Mouse (Mus musculus): ENCODE results near the gene Trim72. TPM values are rescaled to one million over a fixed set of nuclear protein-coding genes. Genes with fewer than 3 reads are reported as not detected.

Gene Trim72
- total and polyA plus RNA-seq, 3 experiments, result 0.13 TPM; not detected in 2

DNA sequence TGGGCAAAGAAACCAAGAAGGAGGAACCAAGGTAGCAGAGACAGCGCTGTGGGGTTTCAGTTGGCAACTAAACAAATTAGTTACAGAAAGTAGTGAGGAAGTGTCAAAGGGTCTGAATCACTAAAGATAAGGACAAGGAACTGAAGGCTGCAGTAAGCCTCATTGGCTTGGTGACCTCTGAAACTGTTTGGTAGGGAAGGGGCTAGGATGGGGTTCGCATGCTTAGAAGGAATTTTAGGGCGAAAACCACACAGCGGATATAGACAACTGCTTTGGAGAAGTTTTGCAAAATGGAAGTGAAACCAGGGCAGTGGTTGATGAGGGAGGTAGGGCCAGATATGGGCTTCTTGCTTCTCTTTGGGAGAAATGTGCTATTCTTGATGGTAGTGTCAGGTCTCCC lies 45.1 kb downstream of the Trim72 start:
- peaks cover 4% of the 10 kb centered on the region for H3K9me3 ChIP-seq (replicated peaks; ENCODE audit: low read length)
- TF ChIP-seq RCOR1 (conservative IDR thresholded peaks at IDR 0.05; ENCODE audit: low read depth, low read length) (peak; percentile 34; the same call in 1 of the 2 replicates), ETS1 (conservative IDR thresholded peaks at IDR 0.05; ENCODE audit: low read depth, low read length) (0 out of 2 replicates have a peak, but pooled peaks have one; percentile 22), EP300 (IDR thresholded peaks at IDR 0.05; ENCODE audit: low read length) (peak; percentile 87), MEF2A (IDR thresholded peaks at IDR 0.05; ENCODE audit: borderline replicate concordance, low read depth, low read length) (peak; percentile 59), NRF1 (IDR thresholded peaks at IDR 0.05; ENCODE audit: low read depth, low read length) (no peak), TBP (conservative IDR thresholded peaks at IDR 0.05; ENCODE audit: low read depth, low read length) (0 out of 2 replicates have a peak, but pooled peaks have one; percentile 25), BHLHE40 (IDR thresholded peaks at IDR 0.05; ENCODE audit: low read depth, low read length) (0 out of 2 replicates have a peak, but pooled peaks have one; percentile 20), IRF4 (IDR thresholded peaks at IDR 0.05; ENCODE audit: low read depth, low read length) (peak; percentile 87), MYC (IDR thresholded peaks at IDR 0.05; ENCODE audit: low read depth, low read length) (no peak), JUND (conservative IDR thresholded peaks at IDR 0.05; ENCODE audit: low read depth, low read length) (peak; percentile 30; the same call in 1 of the 2 replicates), MXI1 (IDR thresholded peaks at IDR 0.05; ENCODE audit: low read depth, low read length) (no peak)
- peak overlapping the region; percentile 71 for H3K27ac ChIP-seq (ENCODE audit: insufficient read depth, low read depth)
- peaks cover 18 to 51% of the 10 kb centered on the region in 2 experiments for H3K4me1 ChIP-seq (ENCODE audit: control insufficient read depth in 1 of 2, insufficient read depth in 2 of 2)
- dilution Hi-C loops (cut with MboI; ENCODE audit: extremely low pct_ligation_motif_present, extremely low pct_unique_long_range_greater_than_20kb, low sequenced_read_pairs) (no loop called here), in situ Hi-C loops (cut with MboI; ENCODE audit: low pct_ligation_motif_present, low pct_unique_long_range_greater_than_20kb, low sequenced_read_pairs) (no loop called here)
- H3K4me3 ChIP-seq (replicated peaks in 1 of 3; ENCODE audit: low read depth in 2 of 3, low read length in 2 of 3, poor library complexity in 1 of 3), result peak overlapping the region in 2 of 3 experiments; percentile 19 to 21
- H3K36me3 ChIP-seq (replicated peaks in 1 of 2; ENCODE audit: control insufficient read depth in 1 of 2, insufficient read depth in 1 of 2, low read length in 1 of 2), result no peaks in the 10 kb centered on the region
- H3K4me2 ChIP-seq (ENCODE audit: insufficient read depth, low read depth, poor library complexity, severe bottlenecking), result peak overlapping the region; percentile 92
- 0 out of 2 replicates have a peak overlapping the region, but pooled peaks have one; percentile 51 for H3K9ac ChIP-seq (ENCODE audit: insufficient read depth, low read depth)
- DNase-seq (ENCODE audit: extremely low read depth), result peak; percentile 71
- H3K27me3 ChIP-seq (replicated peaks), result no peaks in the 10 kb centered on the region
- no peaks in the 10 kb centered on the region for H3K79me2 ChIP-seq (replicated peaks; ENCODE audit: control insufficient read depth, extremely low read depth, insufficient read depth, poor library complexity, severe bottlenecking)

DNA sequence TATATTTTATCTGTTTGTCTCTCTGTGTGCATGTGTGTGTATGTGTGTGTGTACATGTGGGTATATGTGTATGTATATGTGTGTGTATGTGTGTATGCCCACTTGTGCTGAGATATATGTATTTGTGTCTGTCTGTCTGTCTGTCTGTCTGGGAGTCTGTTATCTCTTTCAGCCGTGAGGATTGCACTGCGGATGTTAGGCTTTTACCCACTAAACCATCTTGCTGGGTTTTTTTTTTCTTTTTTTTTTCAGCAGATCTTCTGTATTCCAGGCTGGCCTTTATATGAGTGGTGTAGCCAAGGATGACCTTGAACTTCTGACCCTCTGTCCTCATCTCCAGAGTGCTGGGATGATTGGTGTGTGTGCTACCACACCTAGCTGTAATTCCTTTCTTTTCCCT lies 45.5 kb downstream of the Trim72 start:
- peaks cover 4% of the 10 kb centered on the region for H3K9me3 ChIP-seq (replicated peaks; ENCODE audit: low read length)

More for the DNA sequence above, 45.5 kb downstream of the Trim72 start:
- no peaks in the 10 kb centered on the region for H3K79me2 ChIP-seq (replicated peaks; ENCODE audit: control insufficient read depth, extremely low read depth, insufficient read depth, poor library complexity, severe bottlenecking)
- TF ChIP-seq TBP (conservative IDR thresholded peaks at IDR 0.05; ENCODE audit: low read depth, low read length) (0 out of 2 replicates have a peak, but pooled peaks have one; percentile 3), NELFE (IDR thresholded peaks at IDR 0.05; ENCODE audit: low read depth, low read length) (no peak), IRF4 (IDR thresholded peaks at IDR 0.05; ENCODE audit: low read depth, low read length) (no peak), POLR2A (IDR thresholded peaks at IDR 0.05; ENCODE audit: low read depth, low read length) (no peak), PAX5 (IDR thresholded peaks at IDR 0.05; ENCODE audit: low read length) (no peak), JUND (conservative IDR thresholded peaks at IDR 0.05; ENCODE audit: low read depth, low read length) (no peak), MAX (IDR thresholded peaks at IDR 0.05; ENCODE audit: low read length) (no peak), SMC3 (IDR thresholded peaks at IDR 0.05; ENCODE audit: low read depth, low read length) (no peak), NRF1 (IDR thresholded peaks at IDR 0.05; ENCODE audit: low read depth, low read length) (no peak), JUN (IDR thresholded peaks at IDR 0.05; ENCODE audit: insufficient read depth, low read depth, low read length) (no peak), CHD1 (IDR thresholded peaks at IDR 0.05; ENCODE audit: low read depth, low read length) (no peak), E2F4 (IDR thresholded peaks at IDR 0.05; ENCODE audit: insufficient replicate concordance, low read depth, low read length) (no peak), SIN3A (IDR thresholded peaks at IDR 0.05; ENCODE audit: low read length) (no peak), ZNF384 (IDR thresholded peaks at IDR 0.05; ENCODE audit: low read depth, low read length) (peak; percentile 54), MAZ (IDR thresholded peaks at IDR 0.05; ENCODE audit: low read depth, low read length) (no peak), GABPA (IDR thresholded peaks at IDR 0.05; ENCODE audit: insufficient replicate concordance, low read depth, low read length) (no peak)
- no peak overlapping the region; the same call in 1 of the 2 replicates for H3K9ac ChIP-seq (ENCODE audit: insufficient read depth, low read depth)
- no peak overlapping the region; the same call in 1 of the 2 replicates for H3K27ac ChIP-seq (ENCODE audit: insufficient read depth, low read depth)
- peak overlapping the region in 1 of 3 experiments; percentile 19 for H3K4me3 ChIP-seq (replicated peaks in 1 of 3; ENCODE audit: low read depth in 2 of 3, low read length in 2 of 3, poor library complexity in 1 of 3)
- no peaks in the 10 kb centered on the region for H3K36me3 ChIP-seq (replicated peaks in 1 of 2; ENCODE audit: control insufficient read depth in 1 of 2, insufficient read depth in 1 of 2, low read length in 1 of 2)
- H3K4me2 ChIP-seq (ENCODE audit: insufficient read depth, low read depth, poor library complexity, severe bottlenecking), result peak overlapping the region; percentile 92
- H3K4me1 ChIP-seq (ENCODE audit: control insufficient read depth in 1 of 2, insufficient read depth in 2 of 2), result peaks cover 18 to 50% of the 10 kb centered on the region in 2 experiments
- no peak for DNase-seq (ENCODE audit: extremely low read depth)
- dilution Hi-C loops (cut with MboI; ENCODE audit: extremely low pct_ligation_motif_present, extremely low pct_unique_long_range_greater_than_20kb, low sequenced_read_pairs), result no loop called here
- in situ Hi-C loops (cut with MboI; ENCODE audit: low pct_ligation_motif_present, low pct_unique_long_range_greater_than_20kb, low sequenced_read_pairs), result no loop called here
- H3K27me3 ChIP-seq (replicated peaks), result no peaks in the 10 kb centered on the region
